Mouse (Mus musculus) ES-Bruce4 (cell line): ENCODE data around the gene Crip2. TPM values are rescaled to one million over a fixed set of nuclear protein-coding genes. Genes with fewer than 3 reads are reported as not detected.

Experiments
- H3K27ac ChIP-seq: 2 replicates; pipeline ENCODE4 v1.5.1; 2012; ENCODE audit warnings: low read length, inconsistent platforms; ENCODE audit not compliant: insufficient read depth
- H3K27me3 ChIP-seq: 2 replicates; pipeline ENCODE4 v1.6.1; 2012; ENCODE audit warnings: mild to moderate bottlenecking, low read length, inconsistent platforms; ENCODE audit not compliant: control insufficient read depth, poor library complexity, insufficient read depth, severe bottlenecking
- H3K36me3 ChIP-seq: 2 replicates; pipeline ENCODE4 v1.6.1; 2012; ENCODE audit warnings: inconsistent platforms, mild to moderate bottlenecking, low read length, moderate library complexity; ENCODE audit not compliant: control insufficient read depth, poor library complexity, insufficient read depth, severe bottlenecking
- H3K4me1 ChIP-seq: one replicate; pipeline ENCODE4 v1.8.1; 2011; ENCODE audit warnings: low read length; ENCODE audit not compliant: control insufficient read depth, insufficient read depth
- H3K4me3 ChIP-seq: 2 replicates; pipeline ENCODE4 v1.5.1; 2011; ENCODE audit warnings: low read depth, mild to moderate bottlenecking, low read length
- H3K9ac ChIP-seq: 2 replicates; pipeline ENCODE4 v1.6.1; 2012; ENCODE audit warnings: low read depth, mild to moderate bottlenecking, inconsistent platforms; ENCODE audit not compliant: poor library complexity, severe bottlenecking
- H3K9me3 ChIP-seq: replicated peaks from 2 replicates; pipeline ENCODE4 v1.6.1; 2012; ENCODE audit warnings: mild to moderate bottlenecking, low read length, inconsistent platforms; ENCODE audit not compliant: control insufficient read depth, poor library complexity, insufficient read depth, severe bottlenecking
- CTCF ChIP-seq: IDR thresholded peaks from one replicate; pipeline ENCODE4 v1.8.1; 2011; ENCODE audit warnings: low read depth, low read length
- EP300 ChIP-seq: IDR thresholded peaks from 2 replicates; pipeline ENCODE4 v1.6.1; 2011; ENCODE audit warnings: low read depth, low read length; ENCODE audit not compliant: insufficient read depth
- POLR2A ChIP-seq: IDR thresholded peaks from one replicate; pipeline ENCODE4 v1.8.1; 2011; ENCODE audit warnings: low read length; ENCODE audit not compliant: insufficient read depth
- polyA plus RNA-seq: library from polyadenylated mRNA; stranded (reverse); fragments of >200 nt; gene quantifications from 2 replicates; pipeline ENCODE4 v1.2.4, GENCODE M21; 2011; ENCODE audit warnings: low read depth; ENCODE audit not compliant: missing spikeins, insufficient read depth, insufficient read length

Gene Crip2
- polyA plus RNA-seq, 1 experiment = 87.1 TPM

- H3K27me3 ChIP-seq = no peaks in the 10 kb centered on the region
- TF ChIP-seq CTCF = no peak
- H3K9me3 ChIP-seq = no peaks in the 10 kb centered on the region
- no peaks in the 10 kb centered on the region for H3K36me3 ChIP-seq
- H3K9ac ChIP-seq = no peak overlapping the region
- no peaks in the 10 kb centered on the region for H3K4me1 ChIP-seq
- H3K4me3 ChIP-seq = no peak overlapping the region
- H3K27ac ChIP-seq = no peak overlapping the region
These were observed 37.1 kb downstream of the Crip2 start for GRCm38 (mm10) chr12:113176960-113177725.

- no peaks in the 10 kb centered on the region for H3K4me1 ChIP-seq
- no peak overlapping the region for H3K27ac ChIP-seq
- no peaks in the 10 kb centered on the region for H3K9me3 ChIP-seq
- H3K36me3 ChIP-seq = no peaks in the 10 kb centered on the region
- no peaks in the 10 kb centered on the region for H3K27me3 ChIP-seq
- H3K4me3 ChIP-seq = no peak overlapping the region
- no peak overlapping the region for H3K9ac ChIP-seq
- TF ChIP-seq CTCF (no peak), EP300 (no peak), POLR2A (no peak)
These were observed 41.0 kb downstream of the Crip2 start for GRCm38 (mm10) chr12:113181020-113181419.

- no peak for TF ChIP-seq CTCF
- TF ChIP-seq POLR2A = no peak
- TF ChIP-seq EP300 = no peak
- Histone ChIP-seq H3K36me3 (no peaks in the 10 kb centered on the region), H3K9me3 (no peaks in the 10 kb centered on the region), H3K4me1 (peaks cover 5% of the 10 kb centered on the region), H3K9ac (no peak overlapping the region), H3K27me3 (no peaks in the 10 kb centered on the region), H3K27ac (no peak overlapping the region), H3K4me3 (no peak overlapping the region)
These were observed 44.9 kb downstream of the Crip2 start for GRCm38 (mm10) chr12:113184945-113185344.

GRCm38 (mm10) chr12:113185442-113186291, 45.6 kb downstream of the Crip2 start, which contains the start of gene Tmem121:
Gene Tmem121 (plus strand): TSS chr12:113185930.
- Histone ChIP-seq H3K4me3 (peak within 1 kb of the TSS; percentile 73), H3K9me3 (no peaks in the 10 kb centered on the region), H3K27ac (no peak within 1 kb of the TSS), H3K9ac (peak within 1 kb of the TSS; percentile 62), H3K36me3 (no peaks in the 10 kb centered on the region), H3K4me1 (peaks cover 5% of the 10 kb centered on the region), H3K27me3 (no peaks in the 10 kb centered on the region)
- TF ChIP-seq POLR2A = no peak
- no peak for TF ChIP-seq CTCF
- no peak for TF ChIP-seq EP300

- TF ChIP-seq CTCF (no peak), EP300 (no peak), POLR2A (no peak)
- H3K36me3 ChIP-seq = no peaks in the 10 kb centered on the region
- H3K4me1 ChIP-seq = peaks cover 5% of the 10 kb centered on the region
- H3K9ac ChIP-seq = peak overlapping the region; percentile 62
- H3K9me3 ChIP-seq = no peaks in the 10 kb centered on the region
- no peaks in the 10 kb centered on the region for H3K27me3 ChIP-seq
- H3K4me3 ChIP-seq = peak overlapping the region; percentile 73
- H3K27ac ChIP-seq = no peak overlapping the region
These were observed 46.4 kb downstream of the Crip2 start for GRCm38 (mm10) chr12:113186326-113187010.

- Histone ChIP-seq H3K27me3 (no peaks in the 10 kb centered on the region), H3K4me3 (no peak overlapping the region), H3K4me1 (peaks cover 5% of the 10 kb centered on the region), H3K36me3 (no peaks in the 10 kb centered on the region), H3K9me3 (no peaks in the 10 kb centered on the region), H3K9ac (peak overlapping the region; percentile 44), H3K27ac (no peak overlapping the region)
- no peak for TF ChIP-seq POLR2A
- no peak for TF ChIP-seq EP300
These were observed 47.0 kb downstream of the Crip2 start for GRCm38 (mm10) chr12:113187011-113187375.
